ENCODE assay signal across 10 mouse cellular contexts in the genomic region with DNA sequence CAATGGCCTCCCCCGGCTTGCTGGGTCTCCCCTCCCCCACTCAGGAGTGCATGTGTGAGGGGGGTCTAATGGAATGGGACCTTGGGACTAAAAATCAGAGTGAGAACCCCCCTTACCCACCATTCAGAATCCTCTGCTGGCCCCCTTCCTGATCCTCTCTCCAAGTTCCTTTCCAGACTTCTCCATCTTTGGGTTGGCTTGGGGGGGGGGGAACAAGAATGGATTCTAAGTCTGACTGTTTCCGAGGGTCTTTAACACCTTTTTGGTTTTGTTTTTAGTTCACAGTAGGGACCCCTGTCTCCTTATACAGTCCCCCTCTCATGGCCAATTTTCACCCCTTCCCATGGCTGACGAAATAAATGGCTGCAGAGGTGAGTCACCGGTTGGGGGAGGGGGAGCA. TPM values are rescaled to one million over a fixed set of nuclear protein-coding genes. Genes with fewer than 3 reads are reported as not detected.
A peak's percentile ranks its signal among the peaks of the same experiment; 100 is the strongest.
DNase-seq lines count a peak whose midpoint lies in the region; ATAC-seq and TF ChIP-seq lines count a peak whose summit lies in the region.
"Had no signal": no experiment of that assay in that cellular context is flagged by ENCODE, and none has a peak within 500 bp of the region (broad histone marks: within the 10 kb centered on the region; RNA-seq: fewer than 3 reads in every experiment).

Gene Vgf, plus strand, starts transcription at position 301 of the 400 bp plus-strand sequence.

- intact Hi-C loops in heart, postnatal 10 days (cut with DNase I), result no loop called here
- intact Hi-C loops in gastrocnemius, postnatal 36 days (cut with DNase I), result loop anchor here (5.0 kb wide), 1 partner anchor 36 kb away; no protein-coding TSS in a partner anchor

- no peaks in the 10 kb centered on the region for H3K9me3 ChIP-seq in heart, embryonic 10.5 days
- peaks cover 16% of the 10 kb centered on the region for H3K9me3 ChIP-seq in CH12.LX (replicated peaks; ENCODE audit: low read length)
- H3K9me3 ChIP-seq in forebrain, embryonic 13.5 days (replicated peaks), result no peaks in the 10 kb centered on the region

- H3K36me3 ChIP-seq in heart, embryonic 10.5 days, result no peaks in the 10 kb centered on the region
- no peaks in the 10 kb centered on the region for H3K36me3 ChIP-seq in CH12.LX (replicated peaks in 1 of 2; ENCODE audit: control insufficient read depth in 1 of 2, insufficient read depth in 1 of 2, low read length in 1 of 2)
- no peaks in the 10 kb centered on the region for H3K36me3 ChIP-seq in forebrain, embryonic 13.5 days (ENCODE audit: poor library complexity, severe bottlenecking)

- no peak for TF ChIP-seq EP300 in CH12.LX (IDR thresholded peaks at IDR 0.05; ENCODE audit: low read length)

- H3K9ac ChIP-seq in CH12.LX (ENCODE audit: insufficient read depth, low read depth), result no peak within 1 kb of the TSS
- H3K9ac ChIP-seq in forebrain, embryonic 13.5 days, result 0 out of 2 replicates have a peak within 1 kb of the TSS, but pooled peaks have one; percentile 9

- in situ Hi-C loops in CH12.LX (cut with MboI; ENCODE audit: low pct_ligation_motif_present, low pct_unique_long_range_greater_than_20kb, low sequenced_read_pairs), result loop anchor here (10.0 kb wide), 1 partner anchor 89 kb away; the partner anchor contains the start of gene Trim56

- peak within 1 kb of the TSS; percentile 27; the same call in 1 of the 2 replicates for H3K4me3 ChIP-seq in heart, embryonic 10.5 days
- peak within 1 kb of the TSS in 1 of 3 experiments; percentile 23 for H3K4me3 ChIP-seq in CH12.LX (replicated peaks in 1 of 3; ENCODE audit: low read depth in 2 of 3, low read length in 2 of 3, poor library complexity in 1 of 3)
- H3K4me3 ChIP-seq in forebrain, embryonic 13.5 days, result peak within 1 kb of the TSS; percentile 17; the same call in 1 of the 2 replicates

- dilution Hi-C loops in CH12.LX (cut with MboI; ENCODE audit: extremely low pct_ligation_motif_present, extremely low pct_unique_long_range_greater_than_20kb, low sequenced_read_pairs), result no loop called here

- TF ChIP-seq RAD21 in CH12.LX (IDR thresholded peaks at IDR 0.05; ENCODE audit: low read depth, low read length), result no peak

- peaks cover 17% of the 10 kb centered on the region for H3K4me1 ChIP-seq in heart, embryonic 10.5 days
- H3K4me1 ChIP-seq in CH12.LX (ENCODE audit: control insufficient read depth in 1 of 2, insufficient read depth in 2 of 2), result peaks cover 8 to 19% of the 10 kb centered on the region in 2 experiments
- H3K4me1 ChIP-seq in forebrain, embryonic 13.5 days, result peaks cover 28% of the 10 kb centered on the region

- H3K27ac ChIP-seq in heart, embryonic 10.5 days, result no peak within 1 kb of the TSS
- H3K27ac ChIP-seq in CH12.LX (ENCODE audit: insufficient read depth, low read depth), result no peak within 1 kb of the TSS
- H3K27ac ChIP-seq in forebrain, embryonic 13.5 days, result no peak within 1 kb of the TSS
- H3K27ac ChIP-seq: macrophage had no signal

- H3K4me2 ChIP-seq in CH12.LX (ENCODE audit: insufficient read depth, low read depth, poor library complexity, severe bottlenecking), result peak within 1 kb of the TSS; percentile 65
- H3K4me2 ChIP-seq in forebrain, embryonic 13.5 days, result peak within 1 kb of the TSS; percentile 49

- no peak for DNase-seq in heart, embryonic 10.5 days (ENCODE audit: low spot score)
- no peak for DNase-seq in heart, postnatal 10 days
- DNase-seq in CH12.LX (ENCODE audit: extremely low read depth), result no peak
- DNase-seq in left cerebral cortex, adult 8-10 months (ENCODE audit: low spot score in 2 of 2), result no peak
- no peak for DNase-seq in gastrocnemius, postnatal 4 days (ENCODE audit: low spot score in 2 of 2)
- no peak for DNase-seq in gastrocnemius, postnatal 25 days
- DNase-seq in gastrocnemius, postnatal 36 days, result no peak
- DNase-seq: kidney, adult 8-10 months had no signal

- ATAC-seq in forebrain, embryonic 13.5 days, result no peak

- no peak for TF ChIP-seq POLR2A in CH12.LX (IDR thresholded peaks at IDR 0.05; ENCODE audit: low read depth, low read length)

- TF ChIP-seq CTCF in CH12.LX (conservative IDR thresholded peaks at IDR 0.05 in 1 of 2, IDR thresholded peaks at IDR 0.05 in 1 of 2; ENCODE audit: low read depth in 2 of 2, low read length in 2 of 2), result no peak

- peaks cover 72% of the 10 kb centered on the region for H3K27me3 ChIP-seq in heart, embryonic 10.5 days (ENCODE audit: insufficient read depth, poor library complexity, severe bottlenecking)
- peaks cover 87% of the 10 kb centered on the region for H3K27me3 ChIP-seq in CH12.LX (replicated peaks)
- peaks cover 76% of the 10 kb centered on the region for H3K27me3 ChIP-seq in forebrain, embryonic 13.5 days

- no peaks in the 10 kb centered on the region for H3K79me2 ChIP-seq in CH12.LX (replicated peaks; ENCODE audit: control insufficient read depth, extremely low read depth, insufficient read depth, poor library complexity, severe bottlenecking)

- WGBS in heart, embryonic 10.5 days, result 14% methylated on average over 4 of the region's 4 CpGs
- 21% methylated on average over 4 of the region's 4 CpGs for WGBS in forebrain, embryonic 13.5 days

TF ChIP-seq in CH12.LX, 34 proteins besides CTCF, POLR2A, EP300 and RAD21:
- no peak for TF ChIP-seq TCF12 (IDR thresholded peaks at IDR 0.05; ENCODE audit: low read depth, low read length)
- no peak for TF ChIP-seq ELF1 (IDR thresholded peaks at IDR 0.05; ENCODE audit: low read depth, low read length)
- no peak for TF ChIP-seq SMC3 (IDR thresholded peaks at IDR 0.05; ENCODE audit: low read depth, low read length)
- no peak for TF ChIP-seq PAX5 (IDR thresholded peaks at IDR 0.05; ENCODE audit: low read length)
- no peak for TF ChIP-seq UBTF (IDR thresholded peaks at IDR 0.05; ENCODE audit: low read depth, low read length)
- no peak for TF ChIP-seq SIN3A (IDR thresholded peaks at IDR 0.05; ENCODE audit: low read length)
- no peak for TF ChIP-seq JUN (IDR thresholded peaks at IDR 0.05; ENCODE audit: insufficient read depth, low read depth, low read length)
- no peak for TF ChIP-seq USF1 (IDR thresholded peaks at IDR 0.05; ENCODE audit: low read depth, low read length)
- no peak for TF ChIP-seq NELFE (IDR thresholded peaks at IDR 0.05; ENCODE audit: low read depth, low read length)
- no peak for TF ChIP-seq MYC (IDR thresholded peaks at IDR 0.05; ENCODE audit: low read depth, low read length)
- TF ChIP-seq GABPA (IDR thresholded peaks at IDR 0.05; ENCODE audit: insufficient replicate concordance, low read depth, low read length), result no peak
- no peak for TF ChIP-seq ETS1 (conservative IDR thresholded peaks at IDR 0.05; ENCODE audit: low read depth, low read length)
- no peak for TF ChIP-seq MAX (IDR thresholded peaks at IDR 0.05; ENCODE audit: low read length)
- no peak for TF ChIP-seq BHLHE40 (IDR thresholded peaks at IDR 0.05; ENCODE audit: low read depth, low read length)
- TF ChIP-seq E2F4 (IDR thresholded peaks at IDR 0.05; ENCODE audit: insufficient replicate concordance, low read depth, low read length), result no peak
- no peak for TF ChIP-seq MAFK (IDR thresholded peaks at IDR 0.05; ENCODE audit: insufficient replicate concordance, low read length)
- TF ChIP-seq RCOR1 (conservative IDR thresholded peaks at IDR 0.05; ENCODE audit: low read depth, low read length), result no peak
- TF ChIP-seq KAT2A (IDR thresholded peaks at IDR 0.05; ENCODE audit: insufficient replicate concordance, low read length), result no peak
- no peak for TF ChIP-seq ZKSCAN1 (IDR thresholded peaks at IDR 0.05; ENCODE audit: borderline replicate concordance, low read depth, low read length)

RNA-seq across cellular contexts. Expression of gene Vgf, which starts in this region (rescaled TPM):
- polyA plus RNA-seq in heart, embryonic 10.5 days (2016; fragmentation: Nextera tagmentation; extraction: Ambion mirVana), result not detected in 2 replicates
- not detected for total RNA-seq in heart, postnatal 10 days (2021)
- total RNA-seq in CH12.LX (2012; rRNA removed) (0.38 TPM in 1 of 2 replicates, not detected in the other), CH12.LX (2014; rRNA removed) (not detected in 2 replicates)
- polyA plus RNA-seq in CH12.LX (2012; ENCODE audit: insufficient read length, low read depth), result not detected in 2 replicates
- polyA plus RNA-seq in forebrain, embryonic 13.5 days (2015; fragmentation: Nextera tagmentation; extraction: Ambion mirVana), result 0.89 and 1.0 TPM in 2 replicates
- 100 to 1,000 TPM; 243 to 291 (median 262) TPM for total RNA-seq in left cerebral cortex, adult 8-10 months (2022)
- not detected for total RNA-seq in gastrocnemius, postnatal 4 days (2021)
- total RNA-seq in gastrocnemius, postnatal 25 days (2021), result not detected
- not detected for total RNA-seq in gastrocnemius, postnatal 36 days (2021)
- polyA plus RNA-seq: macrophage had no signal

Comparison
In these comparisons a context has a peak if more than half of its experiments do, and no peak if none do; other contexts are left out.
1. RNA of gene Vgf (total RNA-seq): 243 to 291 TPM in left cerebral cortex, adult 8-10 months; 0.38 TPM in CH12.LX, not detected in heart, postnatal 10 days, not detected in gastrocnemius, postnatal 4 days, not detected in gastrocnemius, postnatal 25 days and not detected in gastrocnemius, postnatal 36 days; every median in the first group is over 100 times any median in the second.